Mouse (Mus musculus) neural tube, embryonic 15.5 days (tissue): ENCODE data around the gene Kbtbd2. TPM values are rescaled to one million over a fixed set of nuclear protein-coding genes. Genes with fewer than 3 reads are reported as not detected.
A peak's percentile ranks its signal among the peaks of the same experiment; 100 is the strongest.

Experiments
- ATAC-seq: fragments of 200-750 bp; cut with Nextera tagmentation; 2 replicates; pipeline ENCODE4 v1.8.0; 2017; ENCODE audit warnings: mild to moderate bottlenecking, moderate TSS enrichment, moderate library complexity; ENCODE audit not compliant: low FRiP score
- H3K27ac ChIP-seq: fragments of 300-500 bp; sonication (generic); replicated peaks from 2 replicates; pipeline ENCODE4 v1.5.1; 2015; ENCODE audit warnings: mild to moderate bottlenecking, inconsistent platforms
- H3K27me3 ChIP-seq: fragments of 300-500 bp; sonication (generic); replicated peaks from 2 replicates; pipeline ENCODE4 v1.6.1; 2015; ENCODE audit warnings: inconsistent platforms
- H3K36me3 ChIP-seq: fragments of 300-500 bp; sonication (generic); 2 replicates; pipeline ENCODE4 v1.6.1; 2015; ENCODE audit warnings: inconsistent platforms
- H3K4me1 ChIP-seq: fragments of 300-500 bp; sonication (generic); 2 replicates; pipeline ENCODE4 v1.6.1; 2015; ENCODE audit warnings: inconsistent platforms
- H3K4me2 ChIP-seq: fragments of 300-500 bp; sonication (generic); 2 replicates; pipeline ENCODE4 v1.6.1; 2015; ENCODE audit warnings: inconsistent platforms, mild to moderate bottlenecking, moderate library complexity
- H3K4me3 ChIP-seq: fragments of 300-500 bp; sonication (generic); replicated peaks from 2 replicates; pipeline ENCODE4 v1.5.1; 2015; ENCODE audit warnings: mild to moderate bottlenecking, inconsistent platforms
- H3K9ac ChIP-seq: fragments of 300-500 bp; sonication (generic); replicated peaks from 2 replicates; pipeline ENCODE4 v1.6.1; 2015; ENCODE audit warnings: mild to moderate bottlenecking, inconsistent platforms
- H3K9me3 ChIP-seq: fragments of 300-500 bp; sonication (generic); replicated peaks from 2 replicates; pipeline ENCODE4 v1.6.1; 2016; ENCODE audit warnings: inconsistent platforms
- WGBS: fragments of 180-500 bp; shearing (Covaris S2); methylation state at CpG from one replicate; pipeline ENCODE4 v1.1.7; 2015; ENCODE audit warnings: mixed read lengths; 5-methylcytosine and 5-hydroxymethylcytosine counted together
- polyA plus RNA-seq: library from polyadenylated mRNA; unstranded; fragments of >200 nt; fragmentation: Nextera tagmentation; extraction: Ambion mirVana; gene quantifications from 2 replicates; pipeline ENCODE4 v1.2.1, GENCODE M21; 2015

The Kbtbd2 gene
- polyA plus RNA-seq: 28.9 and 31.1 TPM in 2 replicates

DNA sequence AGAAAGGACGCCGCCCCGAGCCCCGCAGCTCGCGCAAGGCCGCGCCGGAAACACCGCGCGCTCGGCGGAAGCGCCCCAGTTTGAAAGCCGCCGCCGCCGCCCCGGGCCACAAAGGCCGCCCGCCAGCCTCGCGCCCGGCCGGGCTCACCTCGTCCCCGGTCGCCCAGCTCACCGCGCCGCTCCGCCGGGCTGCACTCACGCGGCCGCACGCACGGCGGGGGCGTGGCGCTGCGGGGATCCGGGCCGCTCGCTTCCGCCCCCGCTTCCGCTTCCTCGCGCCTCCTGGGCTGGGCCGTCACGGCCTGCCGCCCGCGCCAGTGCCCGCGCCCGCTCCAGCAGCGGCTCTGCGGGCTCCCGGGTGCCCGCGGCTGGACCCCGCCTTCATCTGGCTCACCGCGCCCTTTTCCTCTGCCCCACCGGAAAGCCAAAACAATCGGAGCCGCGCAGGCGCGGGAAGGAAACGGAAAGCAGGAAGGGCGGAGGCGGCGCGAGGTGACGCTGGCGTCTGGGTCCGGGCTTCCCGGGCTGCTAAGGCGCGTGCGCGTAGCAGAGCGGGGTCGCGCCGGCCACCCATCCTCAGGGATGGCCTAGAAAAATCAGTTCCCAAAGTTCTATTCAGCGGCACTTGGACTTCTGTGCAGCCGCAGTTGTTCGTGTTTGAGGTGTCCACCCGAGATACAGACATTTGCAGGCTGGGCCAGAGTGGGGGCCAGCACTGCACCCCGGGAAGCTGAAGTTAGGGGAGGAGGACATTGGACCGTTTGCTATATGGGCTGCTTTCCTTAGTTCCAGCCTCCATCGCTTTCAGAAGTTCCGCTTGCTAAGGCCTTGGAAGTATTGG is at the start of gene Kbtbd2:
Gene Kbtbd2 (minus strand): TSS at position 503 of the 841 bp plus-strand sequence.
- no peaks in the 10 kb centered on the region for H3K9me3 ChIP-seq
- H3K4me1 ChIP-seq: peaks cover 37% of the 10 kb centered on the region
- peak; percentile 96 for ATAC-seq
- H3K4me2 ChIP-seq: peak within 1 kb of the TSS; percentile 81
- no peaks in the 10 kb centered on the region for H3K36me3 ChIP-seq
- H3K27me3 ChIP-seq: no peaks in the 10 kb centered on the region
- peak within 1 kb of the TSS; percentile 91 for H3K4me3 ChIP-seq
- under 1% methylated on average over 91 of the region's 98 CpGs for WGBS
- peak within 1 kb of the TSS; percentile 89 for H3K9ac ChIP-seq
- H3K27ac ChIP-seq: peak within 1 kb of the TSS; percentile 98

DNA sequence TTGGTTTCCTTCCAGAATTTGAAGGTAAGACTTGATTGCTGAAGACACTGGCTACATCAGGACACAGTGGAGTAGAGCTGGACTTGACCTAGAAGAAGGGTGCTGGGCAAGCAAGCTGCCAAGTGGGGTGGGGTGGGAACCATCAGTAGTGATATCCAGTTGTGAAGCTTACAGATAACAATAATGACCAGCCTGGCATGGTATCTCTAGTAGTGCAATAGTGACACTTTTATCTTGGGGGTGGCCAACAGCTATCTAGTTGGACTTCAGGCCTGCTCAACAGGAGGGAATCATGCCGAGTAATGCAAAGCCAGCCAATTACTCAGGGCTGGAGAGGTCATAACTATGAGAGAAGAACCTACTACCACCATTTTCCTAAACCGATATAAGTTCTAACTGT is 46.8 kb upstream of the Kbtbd2 start:
- Histone ChIP-seq H3K27ac (no peak overlapping the region), H3K27me3 (no peaks in the 10 kb centered on the region), H3K4me3 (no peak overlapping the region), H3K9ac (no peak overlapping the region), H3K4me2 (no peak overlapping the region), H3K36me3 (no peaks in the 10 kb centered on the region), H3K4me1 (no peaks in the 10 kb centered on the region), H3K9me3 (no peaks in the 10 kb centered on the region)
- ATAC-seq: no peak
- 97% methylated on average over 2 of the region's 2 CpGs for WGBS

DNA sequence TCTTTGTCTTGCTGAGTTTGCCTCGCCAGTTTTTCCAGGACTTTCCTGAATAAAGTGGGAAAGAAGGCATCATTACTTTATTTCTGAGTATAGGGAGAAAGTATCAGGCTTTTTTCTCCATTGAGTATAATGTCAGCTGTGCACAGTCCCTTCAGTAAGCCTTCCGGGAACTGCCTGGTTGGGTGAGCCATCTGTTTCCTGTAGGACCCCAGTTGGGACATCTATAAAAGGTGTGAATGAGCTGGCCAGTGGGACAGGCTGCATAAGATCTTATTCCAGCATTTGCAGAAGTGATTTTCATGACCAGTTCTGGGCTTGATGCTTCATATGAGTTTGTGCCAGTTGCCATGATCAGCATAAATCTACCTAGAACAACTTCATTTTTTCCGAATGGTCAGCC is 45.6 kb upstream of the Kbtbd2 start:
- Histone ChIP-seq H3K27ac (no peak overlapping the region), H3K9me3 (no peaks in the 10 kb centered on the region), H3K4me2 (no peak overlapping the region), H3K36me3 (no peaks in the 10 kb centered on the region), H3K9ac (no peak overlapping the region), H3K27me3 (no peaks in the 10 kb centered on the region), H3K4me1 (no peaks in the 10 kb centered on the region), H3K4me3 (no peak overlapping the region)
- no peak for ATAC-seq
- WGBS: 90% methylated on average over 3 of the region's 3 CpGs

DNA sequence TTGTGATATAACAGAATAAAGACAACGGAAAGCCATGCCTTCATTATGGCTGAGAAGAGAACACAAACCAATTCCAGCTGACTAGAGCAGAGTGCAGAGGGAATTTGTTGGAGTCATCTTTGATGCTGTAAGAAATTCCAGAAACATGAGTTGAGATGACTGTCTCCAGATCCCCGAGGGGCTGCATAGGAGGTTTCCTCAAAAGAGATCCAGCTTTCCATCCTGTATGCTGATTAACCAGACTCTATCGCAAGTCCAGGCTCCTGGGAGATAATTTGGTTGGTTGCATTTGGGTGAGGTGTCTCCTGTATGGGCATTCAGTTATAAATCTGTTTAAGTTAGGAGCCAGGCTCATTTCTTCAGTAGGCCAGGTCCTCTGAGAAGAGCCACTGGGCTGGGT is 40.0 kb upstream of the Kbtbd2 start:
- no peak overlapping the region for H3K27ac ChIP-seq
- H3K4me1 ChIP-seq: no peaks in the 10 kb centered on the region
- no peaks in the 10 kb centered on the region for H3K9me3 ChIP-seq
- no peaks in the 10 kb centered on the region for H3K36me3 ChIP-seq
- no peaks in the 10 kb centered on the region for H3K27me3 ChIP-seq
- no peak overlapping the region for H3K4me2 ChIP-seq
- no peak overlapping the region for H3K4me3 ChIP-seq
- 90% methylated on average over 3 of the region's 3 CpGs for whole genome bisulfite sequencing
- no peak for ATAC-seq
- H3K9ac ChIP-seq: no peak overlapping the region

DNA sequence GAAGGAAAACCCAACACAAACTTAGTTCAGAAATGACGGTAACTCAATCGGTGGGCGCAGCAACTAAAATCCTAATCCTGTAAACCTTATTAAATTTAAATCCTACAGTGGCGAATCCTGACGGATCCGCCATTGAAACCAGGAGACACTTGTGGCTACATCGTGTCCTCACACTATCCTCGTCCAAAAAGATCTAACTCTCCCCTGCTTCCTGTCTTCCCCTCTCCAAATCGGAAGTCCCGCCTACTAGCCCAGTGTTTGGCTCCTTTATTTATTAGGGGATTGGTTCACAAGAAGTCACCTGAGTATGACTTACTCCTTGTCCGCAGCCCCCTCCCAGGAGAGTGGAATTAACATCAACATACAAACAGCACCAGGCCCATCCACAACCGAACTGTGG is 39.6 kb upstream of the Kbtbd2 start:
- no peaks in the 10 kb centered on the region for H3K27me3 ChIP-seq
- H3K36me3 ChIP-seq: no peaks in the 10 kb centered on the region
- WGBS: 96% methylated on average over 12 of the region's 12 CpGs
- no peaks in the 10 kb centered on the region for H3K9me3 ChIP-seq
- H3K4me2 ChIP-seq: no peak overlapping the region
- ATAC-seq: no peak
- no peak overlapping the region for H3K27ac ChIP-seq
- H3K4me3 ChIP-seq: no peak overlapping the region
- H3K4me1 ChIP-seq: peaks cover 4% of the 10 kb centered on the region; the same call in 1 of the 2 replicates
- no peak overlapping the region for H3K9ac ChIP-seq

DNA sequence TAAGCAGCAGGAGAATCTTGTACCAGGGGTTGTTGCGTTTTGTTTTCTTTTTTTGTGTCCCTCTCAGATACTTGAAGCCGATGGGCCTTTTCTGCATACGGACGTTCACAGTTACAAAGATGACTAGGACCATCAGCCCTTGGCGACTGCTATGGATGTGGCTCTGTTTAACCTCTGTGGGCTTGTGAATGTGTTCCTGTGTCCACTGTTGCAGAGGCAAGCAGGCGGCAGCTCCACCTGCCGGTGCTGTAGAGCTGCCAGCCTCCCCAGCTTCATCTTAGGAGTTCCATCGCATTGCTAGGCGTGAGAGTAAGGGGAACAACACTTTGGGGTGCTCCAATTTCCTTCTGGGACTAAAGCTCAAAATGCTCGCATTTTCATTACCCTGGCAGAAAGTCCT is 37.9 kb upstream of the Kbtbd2 start:
- peaks cover 6% of the 10 kb centered on the region; the same call in 1 of the 2 replicates for H3K4me1 ChIP-seq
- H3K4me2 ChIP-seq: no peak overlapping the region
- H3K4me3 ChIP-seq: no peak overlapping the region
- no peaks in the 10 kb centered on the region for H3K27me3 ChIP-seq
- ATAC-seq: no peak
- WGBS: 87% methylated on average over 10 of the region's 10 CpGs
- H3K27ac ChIP-seq: no peak overlapping the region
- no peaks in the 10 kb centered on the region for H3K9me3 ChIP-seq
- H3K9ac ChIP-seq: no peak overlapping the region
- no peaks in the 10 kb centered on the region for H3K36me3 ChIP-seq

DNA sequence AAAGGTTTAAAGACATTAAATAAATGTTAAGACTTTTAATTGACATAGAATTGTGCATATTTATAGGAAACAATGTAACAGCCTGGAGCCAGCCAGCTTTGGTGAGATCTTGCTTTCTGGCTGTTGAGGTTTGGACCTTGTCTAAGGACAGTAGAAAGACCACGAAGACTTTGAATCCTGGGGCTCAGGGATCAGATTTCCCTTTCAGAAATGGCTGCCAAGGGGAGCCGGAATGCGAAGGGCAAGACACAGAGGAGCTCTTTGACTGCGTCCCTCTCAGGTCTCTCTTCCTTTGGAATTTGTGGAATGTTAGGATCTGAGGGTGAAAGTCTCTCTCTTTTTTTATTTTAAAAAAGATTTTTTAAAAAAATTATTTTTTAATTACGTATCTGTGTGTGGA is 37.2 kb upstream of the Kbtbd2 start:
- 71% methylated on average over 5 of the region's 5 CpGs for WGBS
- Histone ChIP-seq H3K9me3 (no peaks in the 10 kb centered on the region), H3K4me1 (peaks cover 6% of the 10 kb centered on the region; the same call in 1 of the 2 replicates), H3K4me3 (no peak overlapping the region), H3K9ac (no peak overlapping the region), H3K27me3 (no peaks in the 10 kb centered on the region), H3K27ac (no peak overlapping the region), H3K36me3 (no peaks in the 10 kb centered on the region), H3K4me2 (no peak overlapping the region)
- no peak for ATAC-seq

DNA sequence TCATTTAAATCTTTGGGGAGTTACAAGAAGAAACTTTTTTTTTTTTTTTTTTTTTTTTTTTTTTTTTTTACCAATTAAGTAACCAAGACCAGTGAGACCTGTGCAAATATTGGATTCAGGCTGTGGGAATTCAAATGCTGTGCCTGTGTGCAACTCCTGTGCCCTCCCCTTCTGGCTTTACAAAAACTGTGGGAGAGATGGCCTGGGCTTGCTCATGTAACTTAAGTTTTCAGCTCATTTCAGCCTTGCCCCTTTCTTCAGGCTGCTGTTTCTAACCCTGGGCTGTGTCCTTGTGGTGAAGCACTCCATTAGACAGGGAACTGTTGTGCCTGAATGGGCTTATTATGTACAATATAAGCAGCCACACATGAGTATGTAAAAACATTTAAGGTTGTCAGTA is 35.2 kb upstream of the Kbtbd2 start:
- H3K4me1 ChIP-seq: peaks cover 6% of the 10 kb centered on the region; the same call in 1 of the 2 replicates
- ATAC-seq: no peak
- H3K9ac ChIP-seq: no peak overlapping the region
- no peaks in the 10 kb centered on the region for H3K9me3 ChIP-seq
- no peak overlapping the region for H3K27ac ChIP-seq
- peak overlapping the region; percentile 56; the same call in 1 of the 2 replicates for H3K4me3 ChIP-seq
- peak overlapping the region; percentile 90 for H3K4me2 ChIP-seq
- H3K27me3 ChIP-seq: no peaks in the 10 kb centered on the region
- no peaks in the 10 kb centered on the region for H3K36me3 ChIP-seq

DNA sequence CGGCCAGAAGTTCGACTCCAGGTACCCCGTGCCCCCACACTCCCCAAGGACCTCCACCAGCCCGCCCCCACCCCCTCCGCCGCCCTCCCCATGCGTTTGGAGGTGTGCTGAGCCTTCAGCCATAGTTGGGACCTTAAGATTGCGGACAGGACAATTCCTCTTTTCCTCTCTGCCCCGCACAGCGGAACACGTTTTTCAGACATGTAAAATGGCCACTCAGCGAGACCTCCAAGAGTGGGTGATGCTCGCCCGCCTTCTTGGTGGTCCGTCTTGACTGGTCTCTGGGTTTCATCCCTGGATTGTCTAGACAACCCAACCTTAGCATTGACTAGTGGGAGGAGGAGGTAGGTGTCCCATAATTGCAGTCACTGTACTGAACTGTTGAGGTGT is 34.8 kb upstream of the Kbtbd2 start:
- Histone ChIP-seq H3K36me3 (no peaks in the 10 kb centered on the region), H3K9me3 (no peaks in the 10 kb centered on the region), H3K9ac (peak overlapping the region; percentile 57), H3K4me2 (peak overlapping the region; percentile 90), H3K4me3 (peak overlapping the region; percentile 56), H3K27me3 (no peaks in the 10 kb centered on the region), H3K27ac (peak overlapping the region; percentile 71; the same call in 1 of the 2 replicates), H3K4me1 (peaks cover 6% of the 10 kb centered on the region; the same call in 1 of the 2 replicates)
- peak; percentile 28 for ATAC-seq
- WGBS: 5% methylated on average over 15 of the region's 15 CpGs

DNA sequence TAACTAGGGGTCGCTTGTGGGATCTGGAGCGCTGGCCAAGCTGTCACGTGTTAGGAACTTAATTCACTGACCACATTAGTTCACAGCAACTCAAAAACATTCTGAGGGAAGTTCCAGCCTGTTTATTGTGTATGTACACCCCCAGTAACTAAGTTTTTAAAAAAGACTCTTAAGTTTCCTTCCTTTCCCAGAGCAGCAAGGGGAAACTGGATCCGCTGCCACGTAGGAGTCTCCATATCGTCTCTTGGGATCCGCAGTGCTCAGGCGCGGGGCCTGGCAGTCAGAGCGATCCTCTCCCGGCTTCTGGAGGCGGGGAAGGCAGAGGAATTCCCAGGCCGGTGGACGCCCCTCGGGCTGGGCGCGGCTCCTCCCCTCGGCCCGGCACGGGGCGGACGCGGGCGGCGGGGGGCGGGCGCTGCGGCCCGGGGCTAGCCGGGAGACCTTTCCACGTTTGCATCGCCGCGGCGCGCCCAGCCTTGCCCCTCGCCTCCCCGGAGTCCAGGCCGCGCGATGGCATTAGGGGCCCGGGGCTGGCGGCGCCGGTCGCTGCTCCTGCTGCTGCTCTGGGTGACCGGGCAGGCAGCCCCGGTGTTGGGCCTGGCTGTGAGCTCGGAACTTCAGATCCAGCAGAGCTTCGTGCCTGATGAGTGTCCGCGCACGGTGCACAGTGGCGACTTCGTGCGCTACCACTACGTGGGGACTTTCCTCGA is 34.2 kb upstream of the Kbtbd2 start, which contains the start of gene Fkbp9:
Gene Fkbp9 (plus strand): TSS at position 363 of the 710 bp plus-strand sequence.
- H3K36me3 ChIP-seq: no peaks in the 10 kb centered on the region
- under 1% methylated on average over 58 of the region's 58 CpGs for WGBS
- peak; percentile 91 for ATAC-seq

DNA sequence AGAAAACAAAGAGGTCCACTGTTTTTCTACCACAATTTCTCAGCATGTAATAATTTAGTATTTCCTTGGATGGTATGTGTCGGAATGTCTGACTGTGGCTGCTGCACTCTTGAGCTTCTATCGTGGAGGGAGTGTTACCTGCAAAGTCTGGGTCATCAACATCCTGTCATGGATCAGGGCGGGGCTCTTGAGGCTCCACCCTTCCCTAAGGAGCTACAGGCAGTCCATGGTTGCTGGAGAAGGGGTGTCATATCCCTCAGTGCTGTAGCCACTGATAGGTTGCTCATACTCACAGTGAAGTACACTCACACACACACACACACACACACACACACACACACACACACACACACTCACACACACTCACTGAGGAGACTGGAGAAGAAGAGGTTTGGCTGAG is 28.0 kb upstream of the Kbtbd2 start:
- no peaks in the 10 kb centered on the region for H3K9me3 ChIP-seq
- no peak for ATAC-seq
- H3K4me1 ChIP-seq: no peaks in the 10 kb centered on the region
- H3K27ac ChIP-seq: no peak overlapping the region
- no peaks in the 10 kb centered on the region for H3K27me3 ChIP-seq
- no peak overlapping the region for H3K9ac ChIP-seq
- H3K36me3 ChIP-seq: no peaks in the 10 kb centered on the region
- 66% methylated on average over 3 of the region's 3 CpGs for WGBS
- H3K4me3 ChIP-seq: no peak overlapping the region
- H3K4me2 ChIP-seq: no peak overlapping the region

More for the DNA sequence above, 34.2 kb upstream of the Kbtbd2 start, which contains the start of gene Fkbp9:
- H3K27me3 ChIP-seq: no peaks in the 10 kb centered on the region
- peak within 1 kb of the TSS; percentile 90 for H3K4me2 ChIP-seq
- H3K4me3 ChIP-seq: peak within 1 kb of the TSS; percentile 56
- H3K9ac ChIP-seq: peak within 1 kb of the TSS; percentile 57
- no peaks in the 10 kb centered on the region for H3K9me3 ChIP-seq
- H3K4me1 ChIP-seq: peaks cover 6% of the 10 kb centered on the region; the same call in 1 of the 2 replicates
- peak within 1 kb of the TSS; percentile 71 for H3K27ac ChIP-seq

DNA sequence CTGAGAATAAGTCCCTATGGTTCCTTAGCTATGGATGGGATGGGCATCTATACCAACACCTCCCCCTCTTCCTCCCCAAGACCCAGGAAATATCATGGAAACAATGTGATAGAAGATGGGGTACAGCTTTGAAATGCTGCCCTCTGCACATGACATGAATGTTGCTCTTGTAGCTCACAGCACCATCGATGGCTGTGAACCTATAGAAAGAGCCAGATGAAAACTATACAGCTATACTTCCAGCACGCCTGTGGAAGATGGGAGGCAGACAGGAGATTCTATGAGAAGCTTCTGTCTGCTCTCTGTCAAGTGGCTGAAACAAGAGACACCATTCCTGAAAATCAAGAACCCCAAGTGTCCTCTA is 21.5 kb upstream of the Kbtbd2 start:
- Histone ChIP-seq H3K4me2 (no peak overlapping the region), H3K27ac (no peak overlapping the region), H3K4me1 (no peaks in the 10 kb centered on the region), H3K36me3 (no peaks in the 10 kb centered on the region), H3K9me3 (no peaks in the 10 kb centered on the region), H3K9ac (no peak overlapping the region), H3K27me3 (no peaks in the 10 kb centered on the region), H3K4me3 (no peak overlapping the region)
- WGBS: 88% methylated on average over 2 of the region's 2 CpGs
- no peak for ATAC-seq
